Mouse (Mus musculus): ENCODE data around the gene Nobox.

DNA sequence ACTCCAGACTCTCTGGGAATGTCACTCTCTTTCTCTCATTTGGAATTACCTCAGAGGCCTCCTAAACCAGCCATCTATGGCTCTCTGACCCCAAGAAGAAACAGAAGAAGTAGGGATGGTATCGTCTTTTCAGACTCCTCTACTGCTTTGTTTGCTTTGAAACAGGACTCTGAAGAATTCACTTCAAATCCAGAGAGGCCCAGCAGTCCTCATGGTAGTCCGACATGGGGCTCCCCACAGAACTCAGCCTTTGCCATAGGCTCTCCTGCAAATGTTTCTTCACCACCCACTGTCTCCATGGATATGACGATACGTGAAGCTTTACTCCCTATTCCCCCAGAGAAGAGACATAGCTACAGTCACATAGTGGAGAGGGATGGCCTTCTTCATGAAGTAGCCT lies 35.2 kb downstream of the Nobox start:
- TF ChIP-seq CTCF (IDR thresholded peaks at IDR 0.05; ENCODE audit: borderline replicate concordance, insufficient read depth, low read length) (no peak), POLR2A (IDR thresholded peaks at IDR 0.05; ENCODE audit: low read depth, low read length) (no peak)
